Comparison of ENCODE assay signal across 22 mouse cellular contexts in genomic region chr3:135289148-135289547, GRCm38 (mm10). TPM values are rescaled to one million over a fixed set of nuclear protein-coding genes. Genes with fewer than 3 reads are reported as not detected.
"Had no signal": no experiment of that assay in that cellular context is flagged by ENCODE, and none has a peak within 500 bp of the region (broad histone marks: within the 10 kb centered on the region; RNA-seq: fewer than 3 reads in every experiment).

No protein-coding gene starts in this region.

- H3K36me3 ChIP-seq: heart, embryonic 13.5 days; heart, embryonic 15.5 days; hindbrain, embryonic 13.5 days; hindbrain, embryonic 15.5 days; kidney, embryonic 15.5 days; limb, embryonic 13.5 days; limb, embryonic 15.5 days; liver, embryonic 12.5 days had no signal

- H3K4me3 ChIP-seq: heart, adult 2 months; heart, embryonic 13.5 days; heart, embryonic 15.5 days; hindbrain, embryonic 13.5 days; hindbrain, embryonic 15.5 days; kidney, embryonic 15.5 days; left cerebral cortex, adult 2 months; limb, embryonic 13.5 days; limb, embryonic 15.5 days; liver, embryonic 12.5 days had no signal

- H3K9me3 ChIP-seq: heart, embryonic 13.5 days; heart, embryonic 15.5 days; hindbrain, embryonic 13.5 days; hindbrain, embryonic 15.5 days; kidney, embryonic 15.5 days; limb, embryonic 13.5 days; limb, embryonic 15.5 days; liver, embryonic 12.5 days had no signal

- H3K27ac ChIP-seq: heart, adult 2 months; heart, embryonic 13.5 days; heart, embryonic 15.5 days; hindbrain, embryonic 13.5 days; hindbrain, embryonic 15.5 days; hindbrain, postnatal 0 days; kidney, embryonic 15.5 days; kidney, postnatal 0 days; left cerebral cortex, adult 2 months; limb, embryonic 13.5 days; limb, embryonic 15.5 days; liver, embryonic 12.5 days; liver, embryonic 14.5 days had no signal

- DNase-seq: gastrocnemius, postnatal 14 days; gastrocnemius, postnatal 36 days; heart, adult 2 months; heart, postnatal 14 days; heart, postnatal 36 days; layer of hippocampus, adult 9-11 months; left cerebral cortex, postnatal 4 days had no signal

- H3K27me3 ChIP-seq: heart, embryonic 13.5 days; heart, embryonic 15.5 days; hindbrain, embryonic 13.5 days; hindbrain, embryonic 15.5 days; kidney, embryonic 15.5 days; limb, embryonic 13.5 days; limb, embryonic 15.5 days; liver, embryonic 12.5 days had no signal

- H3K4me1 ChIP-seq: kidney, embryonic 15.5 days; limb, embryonic 13.5 days; limb, embryonic 15.5 days; liver, embryonic 12.5 days had no signal

- H3K9ac ChIP-seq: heart, embryonic 13.5 days; heart, embryonic 15.5 days; hindbrain, embryonic 13.5 days; hindbrain, embryonic 15.5 days; kidney, embryonic 15.5 days; limb, embryonic 13.5 days; limb, embryonic 15.5 days; liver, embryonic 12.5 days; liver, embryonic 14.5 days had no signal

- H3K4me2 ChIP-seq: heart, embryonic 11.5 days; heart, embryonic 13.5 days; heart, embryonic 15.5 days; hindbrain, embryonic 13.5 days; hindbrain, embryonic 15.5 days; kidney, embryonic 15.5 days; limb, embryonic 13.5 days; limb, embryonic 15.5 days; liver, embryonic 12.5 days had no signal

- ATAC-seq: hindbrain, postnatal 0 days; liver, embryonic 12.5 days had no signal

RNA-seq across cellular contexts. Expression of gene Slc9b1, which starts 58.7 kb away (rescaled TPM):
- polyA plus RNA-seq: heart, embryonic 13.5 days; heart, embryonic 15.5 days; hindbrain, embryonic 11.5 days; hindbrain, embryonic 15.5 days; hindbrain, postnatal 0 days; limb, embryonic 15.5 days; liver, embryonic 16.5 days had no signal
